8 mouse cellular contexts compared by ENCODE assay signal in genomic region chr10:44474256-44474655, GRCm38 (mm10). TPM values are rescaled to one million over a fixed set of nuclear protein-coding genes. Genes with fewer than 3 reads are reported as not detected.
DNase-seq lines count a peak whose midpoint lies in the region; ATAC-seq and TF ChIP-seq lines count a peak whose summit lies in the region.

No protein-coding gene starts in this region.

- no peak for TF ChIP-seq CTCF in bone marrow macrophage, adult 2 months (IDR thresholded peaks at IDR 0.05; ENCODE audit: low read depth, low read length)
- TF ChIP-seq CTCF in lung, postnatal 0 days (IDR thresholded peaks at IDR 0.05): no peak

- no peaks in the 10 kb centered on the region for H3K27me3 ChIP-seq in hindbrain, embryonic 16.5 days (replicated peaks; ENCODE audit: control insufficient read depth, insufficient read depth, low read length)
- H3K27me3 ChIP-seq in lung, postnatal 0 days (replicated peaks; ENCODE audit: insufficient read depth, low read length): no peaks in the 10 kb centered on the region

- H3K4me2 ChIP-seq in hindbrain, embryonic 16.5 days (ENCODE audit: low read length): no peak overlapping the region
- H3K4me2 ChIP-seq in lung, postnatal 0 days (replicated peaks; ENCODE audit: low read depth, low read length): no peak overlapping the region

- no peak for TF ChIP-seq POLR2A in bone marrow macrophage, adult 2 months (IDR thresholded peaks at IDR 0.05; ENCODE audit: borderline replicate concordance, low read depth, low read length)

- WGBS in hindbrain, embryonic 16.5 days: 43% methylated on average over 10 of the region's 10 CpGs
- WGBS in lung, postnatal 0 days: 10% methylated on average over 10 of the region's 10 CpGs

- intact Hi-C loops in heart, postnatal 25 days (cut with DNase I): no loop called here
- intact Hi-C loops in left cerebral cortex, postnatal 36 days (cut with DNase I): no loop called here

- H3K9ac ChIP-seq in hindbrain, embryonic 16.5 days (ENCODE audit: low read depth, low read length): no peak overlapping the region
- H3K9ac ChIP-seq in lung, postnatal 0 days (replicated peaks; ENCODE audit: low read depth): no peak overlapping the region

- H3K27ac ChIP-seq in bone marrow macrophage, adult 2 months (ENCODE audit: insufficient read depth, low read depth, low read length): peak overlapping the region; percentile 63
- H3K27ac ChIP-seq in hindbrain, embryonic 16.5 days (ENCODE audit: low read depth, low read length): no peak overlapping the region
- H3K27ac ChIP-seq in lung, postnatal 0 days (ENCODE audit: low read length): no peak overlapping the region

- H3K4me3 ChIP-seq in bone marrow macrophage, adult 2 months (ENCODE audit: insufficient read depth, low read length): no peak overlapping the region
- no peak overlapping the region for H3K4me3 ChIP-seq in hindbrain, embryonic 16.5 days (ENCODE audit: low read length)
- no peak overlapping the region for H3K4me3 ChIP-seq in lung, postnatal 0 days (ENCODE audit: low read depth, low read length)

- peak; percentile 40 for DNase-seq in heart, adult 8-10 months (ENCODE audit: low spot score)
- DNase-seq in heart, postnatal 25 days (ENCODE audit: low spot score): no peak
- DNase-seq in lung, postnatal 0 days (ENCODE audit: low spot score): peak; percentile 89
- no peak for DNase-seq in cerebellum, adult 11-12 months
- DNase-seq in right cerebral cortex, postnatal 25 days: no peak
- no peak for DNase-seq in left cerebral cortex, postnatal 36 days (ENCODE audit: low spot score in 2 of 2)

- no peaks in the 10 kb centered on the region for H3K9me3 ChIP-seq in hindbrain, embryonic 16.5 days (ENCODE audit: control insufficient read depth, low read length)
- no peaks in the 10 kb centered on the region for H3K9me3 ChIP-seq in lung, postnatal 0 days (ENCODE audit: low read length)

- no peaks in the 10 kb centered on the region for H3K36me3 ChIP-seq in hindbrain, embryonic 16.5 days (ENCODE audit: control insufficient read depth, insufficient read depth, low read length)
- H3K36me3 ChIP-seq in lung, postnatal 0 days (ENCODE audit: insufficient read depth, low read length): no peaks in the 10 kb centered on the region

- ATAC-seq in hindbrain, embryonic 16.5 days: peak; percentile 48
- peak; percentile 89 for ATAC-seq in lung, postnatal 0 days

- peaks cover 12% of the 10 kb centered on the region for H3K4me1 ChIP-seq in bone marrow macrophage, adult 2 months (ENCODE audit: control insufficient read depth, insufficient read depth, low read length)
- H3K4me1 ChIP-seq in hindbrain, embryonic 16.5 days (ENCODE audit: control insufficient read depth, insufficient read depth, low read depth, low read length): peaks cover under 1% of the 10 kb centered on the region; the same call in 1 of the 2 replicates
- peaks cover 12% of the 10 kb centered on the region; the same call in 1 of the 2 replicates for H3K4me1 ChIP-seq in lung, postnatal 0 days (ENCODE audit: insufficient read depth, low read depth, low read length)

- peak; percentile 81 for TF ChIP-seq EP300 in lung, postnatal 0 days (IDR thresholded peaks at IDR 0.05)

RNA-seq across cellular contexts. Expression of gene Prdm1, which starts 54.0 kb away (rescaled TPM):
- 1 to 10 TPM; 1.3 to 2.4 (median 1.7) TPM for total RNA-seq in heart, adult 8-10 months (2022)
- total RNA-seq in heart, postnatal 25 days (2021): 1 to 10 TPM; 1.8 to 2.9 TPM
- 13.0 and 15.8 TPM in 2 replicates for polyA plus RNA-seq in bone marrow macrophage, adult 2 months (2012; ENCODE audit: insufficient read depth, insufficient read length, missing spikeins)
- polyA plus RNA-seq in hindbrain, embryonic 16.5 days (2015; fragmentation: Nextera tagmentation; extraction: Ambion mirVana): 0.36 and 1.0 TPM in 2 replicates
- 3.2 and 5.5 TPM in 2 replicates for polyA plus RNA-seq in lung, postnatal 0 days (2015; fragmentation: Nextera tagmentation; extraction: Ambion mirVana)
- under 1 TPM; 0.59 to 0.84 TPM for total RNA-seq in left cerebral cortex, postnatal 36 days (2021)

Comparison
In these comparisons a context has a peak if more than half of its experiments do, and no peak if none do; other contexts are left out.
1. DNase-seq: peak in heart, adult 8-10 months (single experiment) and lung, postnatal 0 days (single experiment); none in heart, postnatal 25 days (single experiment), cerebellum, adult 11-12 months (single experiment), right cerebral cortex, postnatal 25 days (single experiment) and left cerebral cortex, postnatal 36 days (0 of 2).